Mouse (Mus musculus): ENCODE results near the gene Olfr175-ps1.

Olfr175-ps1 gene

DNA sequence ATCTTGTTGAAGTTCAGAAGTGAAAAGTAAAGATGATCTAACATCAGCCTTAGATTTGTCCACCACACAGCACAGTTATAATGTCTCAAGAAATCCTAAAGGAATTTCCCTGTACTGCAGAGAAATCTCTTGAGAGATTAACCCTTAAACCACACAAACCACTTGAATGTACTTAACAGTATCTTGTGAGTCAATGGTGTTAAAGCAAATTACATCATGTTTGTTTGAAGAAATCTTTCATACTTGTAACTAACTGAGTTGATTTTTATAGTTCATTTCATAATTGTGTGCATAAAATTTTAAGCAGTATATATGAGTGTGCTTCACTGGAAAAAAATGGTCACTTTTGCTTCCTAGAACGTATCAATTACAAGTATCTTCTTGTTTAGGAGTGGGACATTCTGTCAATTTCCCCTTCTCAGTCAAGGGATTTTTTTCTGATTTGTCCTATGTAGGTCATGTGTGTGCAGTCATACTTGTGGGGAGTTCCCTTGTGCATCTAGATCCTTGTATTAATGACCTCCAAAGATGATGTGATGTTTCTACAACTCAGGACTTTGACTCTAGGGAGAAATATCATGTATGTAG is at the start of gene Olfr175-ps1:
Gene Olfr175-ps1, minus strand, starts transcription at position 51 of the 588 bp plus-strand sequence.
- no peak for DNase-seq (ENCODE audit: low spot score)

DNA sequence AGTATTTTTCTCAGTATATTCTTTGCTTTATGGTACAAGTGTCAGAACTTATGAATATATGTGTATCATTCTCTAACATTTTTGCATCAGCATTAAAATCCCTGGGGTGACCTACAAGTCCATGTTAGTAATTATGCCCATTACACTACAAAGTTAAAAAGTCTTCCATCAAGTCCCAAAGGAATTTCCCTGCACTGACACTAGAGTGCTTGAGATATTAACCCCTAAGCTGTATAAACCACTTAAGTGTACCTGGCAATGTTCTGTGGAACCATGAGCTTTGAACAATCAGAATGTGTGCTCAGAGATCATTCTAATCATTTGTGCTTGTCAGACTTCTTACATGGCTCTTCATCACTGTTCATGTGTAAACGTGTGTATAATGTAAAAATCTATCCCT is 48.1 kb upstream of the Olfr175-ps1 start, which contains the start of gene Olfr177:
Gene Olfr177, minus strand, starts transcription at position 101 of the 400 bp plus-strand sequence.
- no peak for DNase-seq (ENCODE audit: low spot score)

DNA sequence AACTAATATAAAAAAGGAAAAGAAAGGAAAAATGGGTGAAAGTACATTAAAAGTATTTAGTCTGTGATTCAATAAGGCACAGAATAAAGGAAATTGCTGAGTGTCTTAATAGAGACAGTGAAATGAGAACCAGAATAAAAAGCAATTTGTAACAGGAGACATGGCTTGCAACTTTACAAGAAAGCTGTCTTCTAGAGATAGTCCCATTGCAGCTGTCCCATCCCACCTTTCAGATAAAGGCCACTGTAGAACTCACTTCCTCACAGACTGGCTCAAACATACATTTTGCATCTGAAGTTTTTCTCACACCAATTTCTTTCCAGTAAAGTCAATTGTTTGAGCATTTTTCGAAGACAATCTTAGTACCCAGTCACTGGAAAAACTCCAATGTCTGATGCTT is 34.9 kb upstream of the Olfr175-ps1 start:
- no peak for DNase-seq (ENCODE audit: low spot score)

DNA sequence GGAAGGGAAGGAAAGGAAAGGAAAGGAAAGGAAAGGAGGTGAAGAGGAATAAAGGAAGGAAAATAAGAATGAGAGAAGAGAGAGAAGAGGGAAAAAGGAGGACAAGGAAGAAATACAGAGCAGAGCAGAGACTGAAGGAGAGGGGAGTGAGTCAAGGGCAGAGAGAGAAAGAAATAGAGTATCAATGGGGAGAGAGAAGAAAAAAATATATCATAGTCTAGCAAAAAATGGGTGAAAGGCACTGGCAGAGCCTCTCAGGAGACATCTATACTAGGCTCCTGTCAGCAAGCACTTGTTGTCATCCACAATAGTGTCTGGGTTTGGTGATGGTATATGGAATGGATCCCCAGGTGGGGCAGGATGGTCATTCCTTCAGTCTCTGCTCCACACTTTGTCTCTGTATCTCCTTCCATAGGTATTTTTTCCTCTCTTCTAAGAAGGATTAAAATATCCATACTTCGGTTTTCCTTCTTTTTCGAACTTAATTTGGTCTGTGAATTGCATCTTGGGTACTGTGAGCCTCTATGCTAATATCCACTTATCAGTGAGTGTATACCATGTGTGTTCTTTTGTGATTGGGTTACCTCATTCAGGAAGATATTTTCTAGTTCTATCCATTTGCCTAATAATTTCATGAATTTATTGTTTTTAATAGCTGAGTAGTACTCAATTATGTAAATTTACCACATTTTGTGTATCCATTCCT is 33.6 kb upstream of the Olfr175-ps1 start:
- no peak for DNase-seq (ENCODE audit: low spot score)

DNA sequence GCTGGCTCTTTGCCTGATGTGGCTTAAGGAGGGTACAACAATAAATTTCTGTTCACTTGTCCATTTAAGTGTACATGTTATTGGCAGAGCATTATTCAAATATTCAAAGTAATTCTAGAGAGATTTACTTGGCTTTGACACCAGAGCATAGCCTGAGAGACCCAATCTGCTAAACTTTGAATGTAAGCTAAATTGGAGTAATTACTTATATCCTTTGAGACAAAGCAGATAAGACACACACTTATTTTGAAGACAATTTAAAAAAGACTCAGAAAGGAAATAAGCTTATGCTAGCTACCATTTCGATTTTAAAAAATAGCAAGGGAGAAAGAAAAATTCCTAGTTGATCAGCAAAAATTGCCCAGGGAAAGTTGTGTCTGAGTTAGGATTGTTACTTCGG is 26.4 kb downstream of the Olfr175-ps1 start, which contains the start of gene Olfr173:
Gene Olfr173, minus strand, starts transcription at position 101 of the 400 bp plus-strand sequence.
- no peak for DNase-seq (ENCODE audit: low spot score)
